Mouse (Mus musculus) frontal cortex, postnatal 36 days (tissue): Measurements from ENCODE around the gene Trmt1.

Experiments used
- DNase-seq, 2 experiments: peaks; one replicate each; pipeline ENCODE4 v3.0.0; 2022; ENCODE audit warnings: low spot score in 2 of 2

Trmt1 gene

DNA sequence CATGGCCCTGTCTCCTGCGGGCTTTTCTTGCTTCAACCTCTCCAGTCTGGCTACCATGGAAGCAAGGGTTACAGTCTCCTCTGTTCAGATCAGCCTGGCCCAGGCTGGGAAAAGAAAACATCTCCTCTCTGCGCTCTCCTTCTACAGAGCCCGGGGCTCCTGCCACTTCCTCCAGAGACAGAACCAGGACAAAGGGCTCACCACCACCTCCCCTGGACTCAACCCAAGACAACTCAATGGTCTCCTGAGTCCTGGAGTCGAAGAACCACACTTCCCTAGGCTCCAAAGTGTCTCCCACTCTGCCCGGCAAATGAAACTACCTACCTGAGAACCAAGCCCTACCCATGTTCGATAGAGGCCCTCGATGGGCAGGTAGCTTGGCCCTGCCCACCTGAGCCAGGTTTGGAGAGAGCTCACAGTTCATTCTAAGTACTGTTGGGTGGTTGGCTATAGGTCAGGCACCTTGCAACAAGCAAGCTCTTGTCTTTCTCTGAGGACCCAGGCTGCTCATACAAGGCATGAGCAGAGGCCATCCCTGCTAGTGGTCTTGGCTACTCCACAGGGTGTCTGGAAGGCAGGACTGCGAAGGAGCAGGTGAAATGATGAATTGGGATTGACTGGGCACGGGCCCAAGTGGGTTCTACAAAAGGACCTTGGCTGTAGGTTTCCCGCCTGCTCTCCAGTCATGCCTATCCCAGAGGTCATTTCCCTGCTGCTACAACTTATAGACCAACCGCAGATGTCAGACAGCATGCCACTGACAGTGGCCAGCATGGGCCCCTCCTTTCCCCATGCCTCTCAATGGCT lies 45.5 kb downstream of the Trmt1 start:
- DNase-seq, result no peak

DNA sequence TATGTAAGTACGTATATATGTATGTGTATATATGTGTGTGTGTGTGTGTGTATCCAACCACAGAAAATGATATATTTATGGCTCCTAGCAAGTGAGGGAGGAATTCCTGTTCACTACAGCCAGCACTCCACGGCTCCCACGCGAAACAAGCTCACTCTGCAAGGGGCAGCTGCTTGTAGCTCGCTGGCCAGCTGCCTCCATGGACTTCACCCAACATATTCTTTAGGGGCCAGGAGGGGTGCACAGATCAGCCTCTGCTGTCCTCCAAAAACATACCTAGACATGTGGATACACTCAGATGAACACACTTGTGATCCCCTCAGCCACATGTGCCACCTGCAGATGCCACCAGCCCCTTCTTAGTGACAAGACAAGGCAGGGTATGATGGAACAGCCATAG lies 46.4 kb downstream of the Trmt1 start:
- no peak for DNase-seq

DNA sequence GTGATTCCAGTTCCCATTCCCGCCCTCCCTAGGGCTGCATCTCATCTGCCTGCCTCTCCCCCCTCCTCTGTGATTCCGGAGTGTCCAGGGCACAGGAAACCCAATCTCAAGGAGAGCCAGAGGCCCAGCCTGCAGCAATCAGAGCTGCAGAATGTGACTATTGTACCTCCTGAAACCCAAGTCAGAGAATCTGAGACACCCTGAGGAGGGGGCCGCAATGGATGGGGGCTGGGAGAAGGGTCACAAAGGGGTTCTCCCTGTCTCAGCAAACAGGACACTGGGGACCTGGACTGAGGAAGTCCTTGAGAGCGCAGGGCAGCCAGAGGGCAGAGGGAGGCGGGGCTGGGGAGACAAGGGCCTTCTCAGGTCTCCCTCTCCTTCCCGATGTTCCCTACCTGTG lies 46.9 kb downstream of the Trmt1 start:
- DNase-seq, result no peak

DNA sequence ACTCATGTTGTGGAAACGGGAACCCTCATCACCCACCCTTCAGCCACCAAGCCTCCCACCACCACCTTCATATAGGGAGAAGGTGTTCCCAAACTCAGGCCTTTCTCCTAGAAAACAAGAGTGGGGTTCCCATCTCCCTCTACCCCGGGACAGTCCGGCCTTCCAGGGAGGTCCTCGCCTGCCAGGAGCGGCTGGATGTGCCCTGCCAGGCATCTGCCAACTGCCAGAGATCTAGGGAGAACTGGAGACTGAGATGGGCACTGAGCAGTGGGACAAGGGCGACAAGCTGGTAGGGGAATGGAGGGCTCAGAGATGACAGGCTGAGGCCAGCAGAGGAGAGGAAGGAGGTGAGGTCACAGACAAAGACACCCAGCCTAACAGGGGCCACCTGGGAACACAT lies 47.9 kb downstream of the Trmt1 start:
- no peak for DNase-seq

DNA sequence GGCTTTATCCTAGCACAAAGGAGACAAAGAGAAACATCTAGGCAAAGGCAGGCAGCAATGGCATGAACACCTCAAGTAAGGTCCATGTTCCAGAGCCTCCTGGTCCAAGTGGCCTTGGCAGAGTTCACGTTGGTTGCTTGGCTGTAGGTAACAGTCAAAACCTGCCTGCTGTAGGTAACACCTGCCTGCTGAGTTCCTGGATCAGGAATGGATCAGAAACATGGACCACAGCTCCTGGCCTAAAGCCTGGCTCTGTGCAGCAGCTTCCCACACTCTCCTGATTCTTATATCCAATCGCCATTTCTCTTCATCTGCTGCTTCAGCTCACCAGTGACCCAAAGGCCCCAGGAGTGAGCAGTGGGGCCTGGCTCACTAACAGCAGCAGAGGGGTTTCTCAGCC lies 48.6 kb downstream of the Trmt1 start:
- DNase-seq, result no peak

DNA sequence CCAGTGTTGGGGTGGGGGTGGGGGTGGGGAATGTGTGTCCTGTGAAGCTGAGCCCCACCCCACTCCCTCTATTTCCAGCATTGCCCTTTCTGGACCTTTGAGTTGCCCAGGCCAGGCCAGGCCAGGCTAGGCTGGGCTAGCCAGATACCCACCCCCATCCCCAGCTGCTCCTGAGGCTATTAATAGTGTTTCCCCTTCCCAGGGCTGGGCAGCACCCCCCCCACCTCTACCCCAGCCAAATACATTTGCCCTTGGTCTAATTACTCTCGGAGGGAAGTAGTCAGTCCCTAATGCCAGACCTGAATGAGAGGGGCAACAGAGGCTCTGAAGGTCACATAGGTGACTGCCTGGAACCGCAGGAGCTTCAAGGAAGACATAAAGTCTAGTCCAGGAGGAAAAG lies 49.5 kb downstream of the Trmt1 start:
- DNase-seq, result no peak

DNA sequence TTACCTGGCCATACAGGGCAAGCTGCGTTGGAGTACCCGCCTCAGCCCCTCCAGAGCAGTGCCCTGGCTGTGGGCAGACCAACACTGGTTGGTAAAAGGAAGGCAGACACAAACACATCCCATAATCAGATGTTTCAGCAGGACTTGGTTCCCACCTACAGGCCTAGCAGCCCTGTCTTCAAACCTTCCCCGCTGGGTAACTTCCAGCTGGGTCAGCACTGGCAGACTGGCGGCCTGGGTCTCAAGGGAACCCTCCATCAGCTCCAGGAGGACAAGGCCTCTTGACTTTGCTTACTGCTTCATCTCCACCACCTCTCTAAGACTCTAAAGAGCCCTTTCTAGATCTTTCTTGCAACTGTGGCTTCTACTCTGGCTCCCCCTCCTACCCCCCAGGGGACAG lies 50.4 kb downstream of the Trmt1 start:
- DNase-seq, result no peak

DNA sequence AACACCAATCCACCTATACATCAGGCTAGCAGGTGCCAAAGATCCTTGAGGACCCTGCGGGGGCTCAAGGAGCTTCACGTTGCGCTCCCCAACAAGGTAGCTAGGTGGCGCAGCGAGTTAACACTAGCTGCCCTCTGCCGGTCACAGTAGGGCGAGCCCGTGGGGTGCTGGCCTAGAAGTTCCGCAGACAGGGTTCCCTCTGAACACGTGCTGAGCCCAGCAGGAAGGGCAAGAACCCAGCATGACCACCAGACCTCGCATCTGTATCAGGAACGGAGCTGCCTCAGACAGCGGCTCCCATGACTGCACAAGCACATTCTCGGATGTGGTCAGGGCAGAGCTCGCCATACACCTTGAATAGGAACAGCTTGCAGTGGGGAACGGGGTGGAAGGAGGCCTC lies 51.5 kb downstream of the Trmt1 start:
- peak; percentile 73 to 75 for DNase-seq

DNA sequence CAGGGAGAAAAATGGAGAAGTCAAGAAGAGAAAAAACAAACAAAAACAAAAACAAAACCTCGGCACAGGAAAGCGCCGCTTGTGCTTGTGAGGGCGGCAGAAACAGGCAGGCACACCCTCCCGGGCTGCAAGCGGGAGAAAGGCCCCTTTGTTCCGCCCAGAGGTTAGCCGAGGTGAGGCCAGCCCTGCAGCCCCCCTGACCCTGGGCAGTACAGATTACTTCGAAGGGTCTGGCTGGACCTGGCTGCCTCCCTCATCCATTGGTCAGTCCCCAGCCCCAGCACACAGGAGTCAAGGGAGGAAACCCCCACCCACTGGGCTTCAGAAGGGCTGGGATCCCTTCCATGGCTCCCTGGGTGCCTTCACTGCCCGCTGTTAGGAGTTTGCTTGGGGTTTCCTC lies 52.2 kb downstream of the Trmt1 start:
- DNase-seq, result no peak

DNA sequence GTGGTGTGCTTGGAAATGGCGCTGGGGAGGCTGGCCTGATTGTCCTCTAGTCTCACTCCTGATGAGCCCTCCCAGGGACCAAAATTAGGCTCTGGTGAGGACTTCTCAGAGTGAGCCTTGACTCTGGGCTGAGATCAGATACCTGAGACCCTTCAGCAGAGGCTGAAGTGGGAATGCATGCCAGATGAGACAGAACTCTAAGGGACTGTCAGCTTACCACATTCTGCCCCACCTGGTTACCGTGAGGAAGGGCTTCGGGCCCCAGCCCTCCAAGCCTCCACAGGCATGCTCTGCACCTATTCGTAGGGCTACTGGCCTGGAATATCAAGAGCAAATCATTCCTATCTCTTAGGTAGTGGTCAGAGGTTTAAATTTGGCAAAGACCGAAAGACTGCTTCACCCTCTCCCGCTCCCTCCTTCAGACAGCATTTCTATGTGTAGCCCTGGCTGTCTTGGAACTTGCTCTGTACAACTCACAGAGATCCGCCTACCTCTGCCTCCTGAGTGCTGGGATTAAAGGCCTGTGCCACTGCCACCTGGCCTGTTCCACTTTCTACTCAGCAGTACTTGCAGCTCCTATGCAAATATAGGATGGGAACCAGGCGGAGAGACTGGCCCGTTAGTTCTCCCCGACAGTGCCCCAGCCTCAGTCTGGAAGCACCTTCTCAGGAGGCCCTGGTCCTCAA lies 52.8 kb downstream of the Trmt1 start:
- no peak for DNase-seq

DNA sequence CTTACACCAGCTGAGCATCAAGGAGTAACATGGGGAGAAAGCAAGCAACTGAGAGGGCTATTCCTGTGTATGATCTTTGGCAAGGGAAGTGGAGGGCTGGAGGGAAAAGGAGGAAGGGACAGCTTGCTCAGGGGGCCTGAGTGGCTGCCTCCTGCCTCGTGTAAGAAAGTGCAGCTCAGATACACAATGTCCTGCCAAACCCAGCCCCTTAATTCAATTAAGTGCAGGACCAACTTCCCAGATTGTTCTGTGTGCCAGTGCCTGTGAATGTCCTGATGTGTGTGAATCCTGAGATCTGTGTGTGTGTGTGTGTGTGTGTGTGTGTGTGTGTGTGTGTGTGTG lies 53.3 kb downstream of the Trmt1 start:
- DNase-seq, result no peak

DNA sequence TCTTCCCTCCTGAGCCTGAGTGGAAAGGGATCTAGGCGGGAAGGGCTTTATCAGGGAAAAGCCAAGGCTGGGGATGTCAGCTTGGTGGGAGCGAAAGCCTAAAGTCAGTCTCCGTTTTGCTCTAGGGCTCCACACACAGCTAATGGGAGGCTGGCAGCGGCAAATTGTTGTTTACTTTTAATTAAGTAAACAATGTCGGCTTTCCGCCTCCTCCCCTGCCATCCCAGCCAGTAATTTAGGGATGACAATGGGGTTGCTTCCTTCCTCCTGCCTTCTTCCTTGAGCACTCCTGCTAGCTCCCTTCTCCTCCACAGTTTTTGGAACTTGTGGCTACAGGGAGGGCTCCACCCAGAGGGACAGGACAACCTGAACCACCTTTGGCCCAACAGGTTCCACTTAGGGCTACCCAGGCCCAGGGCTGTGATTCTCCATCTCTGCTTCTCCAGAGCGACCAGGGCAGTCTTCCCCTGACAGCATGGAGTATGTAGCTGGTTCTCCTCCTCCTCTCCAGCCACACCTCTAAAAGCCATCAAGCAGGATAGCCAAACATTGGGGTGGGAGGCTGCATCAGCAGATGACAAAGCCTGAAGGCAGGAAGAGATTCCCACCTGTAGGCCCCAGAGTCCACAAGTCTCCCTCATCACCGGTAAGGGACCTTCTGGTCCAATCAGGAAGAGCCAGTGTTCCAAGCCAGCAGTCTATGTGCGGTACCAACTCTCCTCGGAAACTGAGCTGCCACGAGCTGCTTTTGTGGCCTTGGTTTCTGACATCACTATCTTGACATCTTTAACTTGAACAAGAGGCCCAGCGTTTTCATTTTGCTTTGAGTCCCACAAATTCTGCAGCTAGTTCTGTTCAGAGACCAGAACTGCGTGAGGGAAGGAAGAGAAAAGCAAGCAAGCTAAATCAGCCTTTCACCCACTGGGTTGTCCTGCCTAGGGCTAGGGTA lies 55.1 kb downstream of the Trmt1 start:
- no peak for DNase-seq

DNA sequence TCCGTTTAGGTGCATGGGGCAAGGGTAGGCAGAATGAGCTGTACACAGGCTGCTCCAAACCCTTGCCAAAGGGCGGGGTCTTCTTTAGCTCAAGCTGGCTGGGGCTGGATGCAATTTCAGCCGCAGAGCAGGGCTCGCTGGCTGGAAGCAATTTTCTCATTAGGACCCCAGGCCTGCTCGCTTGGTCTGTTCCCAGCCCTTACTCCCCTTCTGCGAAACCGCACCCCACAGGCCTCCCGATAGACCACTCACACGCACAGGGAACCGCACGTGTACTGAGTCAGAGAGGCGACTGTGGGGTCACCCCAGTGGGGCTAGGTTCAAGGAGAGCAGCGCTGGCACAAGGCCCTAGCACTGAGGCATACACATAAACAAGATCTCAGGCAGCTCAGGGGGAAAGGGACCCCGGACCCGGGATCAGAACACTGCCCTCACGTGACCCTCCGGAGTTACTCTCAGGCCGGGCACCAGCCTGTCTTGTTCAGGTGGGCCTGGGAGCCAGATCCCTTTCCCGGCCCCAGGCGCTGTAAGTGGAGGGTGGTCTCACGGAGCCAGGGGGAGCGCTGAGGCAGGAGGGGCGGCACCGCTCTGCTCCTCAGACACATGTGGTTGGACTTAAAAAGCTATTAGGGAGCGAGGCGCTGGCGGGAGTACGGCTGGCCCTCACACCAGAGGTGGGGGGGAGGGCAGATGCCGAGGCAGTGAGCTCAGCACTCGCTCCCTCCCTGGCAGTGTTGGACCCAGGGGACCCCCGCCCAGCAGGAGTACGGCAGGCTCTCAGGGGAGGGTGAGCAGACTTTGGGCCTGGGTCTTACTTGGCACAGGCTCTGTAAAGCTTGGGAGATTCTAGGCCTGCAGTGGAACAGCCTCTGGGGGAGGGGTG lies 56.3 kb downstream of the Trmt1 start:
- no peak for DNase-seq

DNA sequence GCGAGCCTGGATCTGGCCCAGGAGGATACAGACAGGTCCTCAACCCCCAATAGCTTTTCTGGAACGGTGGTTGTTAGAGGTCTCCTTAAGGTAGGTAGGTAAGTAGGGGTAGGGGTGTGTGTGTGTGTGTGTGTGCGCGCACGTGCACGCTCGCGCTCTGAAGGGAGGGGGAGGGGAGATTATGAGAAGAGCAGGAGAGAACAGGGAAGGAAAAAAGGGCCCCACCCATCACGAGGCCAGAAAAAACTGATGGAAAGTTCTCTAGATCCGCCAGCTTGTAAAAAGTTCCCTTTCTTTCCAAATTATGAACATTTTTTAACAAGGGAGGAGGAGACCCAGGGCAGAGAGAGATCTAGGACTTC lies 56.9 kb downstream of the Trmt1 start:
- DNase-seq, result no peak

DNA sequence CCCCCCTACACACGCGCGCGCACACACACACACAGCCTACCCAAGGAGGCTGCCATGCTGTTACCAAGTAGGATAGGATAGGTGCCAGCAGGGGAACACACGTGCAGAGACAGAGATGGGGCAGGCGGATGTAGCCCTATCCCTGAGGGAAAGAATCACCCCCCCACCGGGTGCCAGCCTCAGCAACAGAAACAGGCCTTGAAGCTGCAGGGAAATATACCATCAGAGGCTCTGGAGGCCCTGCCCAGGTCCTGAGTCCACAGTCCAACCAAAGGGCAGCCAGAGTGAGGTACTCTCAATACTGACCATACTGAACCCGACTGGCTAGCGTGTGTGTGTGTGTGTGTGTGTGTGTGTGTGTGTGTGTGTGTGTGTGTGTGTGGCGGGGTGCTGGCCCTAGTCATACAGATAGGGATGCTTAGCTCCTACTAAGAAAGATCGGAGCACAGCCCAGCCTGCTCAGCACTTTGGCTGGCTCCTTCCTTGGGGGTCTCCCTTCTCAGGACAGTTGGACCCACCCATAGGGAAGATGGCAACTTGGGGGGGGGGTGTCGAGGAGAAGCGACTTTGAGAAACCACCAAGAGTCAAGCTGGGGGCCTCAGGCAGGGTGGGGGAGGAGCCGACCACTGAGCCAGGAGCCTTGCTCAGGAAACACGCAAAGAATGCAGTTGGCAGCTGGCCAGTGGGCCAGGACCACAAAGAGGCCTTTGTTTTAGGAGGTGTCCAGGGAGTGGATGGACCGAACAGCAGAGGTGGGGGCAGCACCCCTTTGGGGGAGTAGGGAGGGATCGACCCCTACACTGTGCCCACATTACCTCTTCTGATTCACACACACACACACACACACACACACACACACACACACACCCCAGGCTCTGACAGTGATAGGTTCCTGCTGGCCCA lies 57.7 kb downstream of the Trmt1 start:
- DNase-seq, result no peak

DNA sequence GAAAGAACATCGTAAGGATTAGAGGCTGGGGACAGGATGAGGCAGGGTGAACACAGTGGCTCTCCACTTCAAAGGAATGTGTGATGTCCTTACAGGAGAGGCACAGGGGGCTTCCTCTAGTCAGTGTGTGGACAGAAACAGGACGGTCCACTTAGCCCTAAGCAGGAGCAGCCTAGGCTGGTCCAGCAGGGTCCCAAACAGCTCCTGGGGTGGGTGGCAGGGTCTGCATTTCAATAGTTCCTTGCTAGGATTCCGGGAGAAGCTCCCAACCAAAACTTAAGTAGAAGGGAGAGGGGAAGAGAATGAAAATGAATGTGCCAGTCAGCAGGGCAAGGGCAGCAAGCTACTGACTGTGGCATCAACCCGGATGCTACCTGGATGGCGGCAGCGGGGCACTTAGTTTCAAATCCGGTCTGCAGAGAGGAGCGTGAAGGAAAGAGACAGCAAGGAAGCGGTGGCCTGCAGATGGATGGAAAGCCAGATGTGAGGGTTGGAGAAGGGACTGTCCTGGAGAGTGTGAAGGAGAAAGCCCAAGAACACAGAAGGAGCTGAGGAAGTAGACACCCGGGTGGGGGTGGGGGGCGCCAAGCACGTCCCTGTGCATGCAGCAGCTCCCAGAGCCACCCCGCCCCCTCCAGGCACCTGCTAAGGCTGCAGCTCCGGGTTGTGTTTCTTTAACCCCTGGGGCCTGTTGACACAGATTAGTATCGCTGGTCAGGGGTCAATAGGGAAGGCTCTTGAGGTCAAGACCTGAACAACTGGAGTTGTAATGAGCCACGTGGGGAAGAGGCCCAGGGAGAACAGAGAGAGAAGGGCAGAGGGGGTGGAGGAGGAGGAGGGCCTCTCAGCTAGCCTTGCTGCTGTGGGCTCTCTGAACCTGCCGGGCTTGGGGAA lies 59.2 kb downstream of the Trmt1 start:
- no peak for DNase-seq
